In the genomic region with DNA sequence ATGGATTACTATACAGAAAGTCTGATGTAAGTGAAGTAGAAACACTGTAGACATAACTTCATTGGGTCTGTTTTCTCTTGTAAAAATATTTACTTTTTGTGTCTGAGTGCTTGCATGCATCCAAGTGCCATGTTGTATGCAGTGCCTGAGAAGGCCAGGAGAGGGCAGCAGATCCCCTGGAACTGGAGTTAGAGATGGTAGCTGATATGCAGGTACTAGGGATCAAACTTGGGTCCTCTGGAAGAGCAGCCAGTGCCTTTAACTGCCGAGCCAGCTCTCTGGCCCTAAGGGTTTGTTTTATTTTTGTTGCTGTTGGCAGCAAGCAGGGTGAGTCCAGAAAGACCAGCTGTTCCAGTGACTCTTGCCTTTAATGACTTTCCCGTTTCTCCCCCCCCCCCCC, we compare ENCODE assay signal across 8 mouse cellular contexts.
A peak's percentile ranks its signal among the peaks of the same experiment; 100 is the strongest.
DNase-seq lines count a peak whose midpoint lies in the region; ATAC-seq and TF ChIP-seq lines count a peak whose summit lies in the region.

No protein-coding gene starts in this region.

- TF ChIP-seq CTCF in embryonic fibroblast, embryonic 13.5 days (IDR thresholded peaks at IDR 0.05; ENCODE audit: borderline replicate concordance, insufficient read depth, low read length), result peak; percentile 71; the same call in 1 of the 2 replicates
- TF ChIP-seq CTCF in thymus, adult 2 months (IDR thresholded peaks at IDR 0.05; ENCODE audit: borderline replicate concordance, control insufficient read depth, extremely low read depth, insufficient read depth, low read length, poor library complexity), result no peak

- 72% methylated on average over 2 of the region's 2 CpGs for WGBS in forebrain, embryonic 11.5 days
- 67% methylated on average over 2 of the region's 2 CpGs for WGBS in forebrain, embryonic 12.5 days
- WGBS in thymus, adult 2 months, result 80% methylated on average over 2 of the region's 2 CpGs

- no peak overlapping the region for H3K9ac ChIP-seq in forebrain, embryonic 11.5 days (ENCODE audit: low read length)
- no peak overlapping the region for H3K9ac ChIP-seq in forebrain, embryonic 12.5 days

- no peak for TF ChIP-seq POLR2A in embryonic fibroblast, embryonic 13.5 days (IDR thresholded peaks at IDR 0.05; ENCODE audit: low read depth, low read length)
- no peak for TF ChIP-seq POLR2A in thymus, adult 2 months (IDR thresholded peaks at IDR 0.05; ENCODE audit: control insufficient read depth, extremely low read depth, insufficient read depth, low read length, poor library complexity)

- H3K27ac ChIP-seq in forebrain, embryonic 11.5 days (ENCODE audit: low read depth, low read length), result no peak overlapping the region
- no peak overlapping the region for H3K27ac ChIP-seq in forebrain, embryonic 12.5 days
- H3K27ac ChIP-seq in embryonic fibroblast, embryonic 13.5 days (ENCODE audit: insufficient read depth, low read length), result no peak overlapping the region
- H3K27ac ChIP-seq in thymus, adult 2 months (ENCODE audit: control insufficient read depth, insufficient read depth, low read length), result no peak overlapping the region

- no peak for ATAC-seq in forebrain, embryonic 11.5 days (replicated peaks; ENCODE audit: low FRiP score)
- no peak for ATAC-seq in forebrain, embryonic 12.5 days (ENCODE audit: low FRiP score)
- peak; percentile 73 for ATAC-seq in megakaryocyte-erythroid progenitor cell, adult 5-6 weeks (replicated peaks; ENCODE audit: low FRiP score, low TSS enrichment, poor library complexity, severe bottlenecking)

- H3K4me3 ChIP-seq in forebrain, embryonic 11.5 days (ENCODE audit: low read depth, low read length), result no peak overlapping the region
- H3K4me3 ChIP-seq in forebrain, embryonic 12.5 days (replicated peaks), result no peak overlapping the region
- no peak overlapping the region for H3K4me3 ChIP-seq in embryonic fibroblast, embryonic 13.5 days (ENCODE audit: insufficient read depth, low read length)
- H3K4me3 ChIP-seq in thymus, adult 2 months (ENCODE audit: control insufficient read depth, insufficient read depth, low read length), result no peak overlapping the region

- H3K4me1 ChIP-seq in forebrain, embryonic 11.5 days (replicated peaks; ENCODE audit: control insufficient read depth, insufficient read depth, low read length), result no peaks in the 10 kb centered on the region
- H3K4me1 ChIP-seq in forebrain, embryonic 12.5 days, result no peaks in the 10 kb centered on the region
- no peaks in the 10 kb centered on the region for H3K4me1 ChIP-seq in embryonic fibroblast, embryonic 13.5 days (ENCODE audit: control insufficient read depth, insufficient read depth, low read length)
- no peaks in the 10 kb centered on the region for H3K4me1 ChIP-seq in thymus, adult 2 months (replicated peaks; ENCODE audit: control insufficient read depth, insufficient read depth, low read length)

- H3K27me3 ChIP-seq in forebrain, embryonic 11.5 days (ENCODE audit: control insufficient read depth, insufficient read depth, low read length), result no peaks in the 10 kb centered on the region
- H3K27me3 ChIP-seq in forebrain, embryonic 12.5 days, result no peaks in the 10 kb centered on the region
- H3K27me3 ChIP-seq in thymus, adult 2 months (ENCODE audit: control insufficient read depth, insufficient read depth, low read length), result no peaks in the 10 kb centered on the region

- DNase-seq in forebrain, embryonic 11.5 days (ENCODE audit: low spot score), result peak; percentile 77
- DNase-seq in 3T3-L1 (ENCODE audit: low read depth, low spot score), result peak; percentile 58
- peak; percentile 18 to 26 for DNase-seq in adrenal gland, postnatal 4 days (ENCODE audit: low spot score in 2 of 2)
- DNase-seq in layer of hippocampus, postnatal 10 days (ENCODE audit: low spot score in 2 of 2), result peak; percentile 54 to 59
- DNase-seq in thymus, adult 2 months, result peak; percentile 39

- H3K9me3 ChIP-seq in forebrain, embryonic 11.5 days (ENCODE audit: control insufficient read depth, low read length), result no peaks in the 10 kb centered on the region
- no peaks in the 10 kb centered on the region for H3K9me3 ChIP-seq in forebrain, embryonic 12.5 days

- H3K36me3 ChIP-seq in forebrain, embryonic 11.5 days (ENCODE audit: control insufficient read depth, insufficient read depth, low read length), result no peaks in the 10 kb centered on the region
- H3K36me3 ChIP-seq in forebrain, embryonic 12.5 days (replicated peaks), result no peaks in the 10 kb centered on the region
- no peaks in the 10 kb centered on the region for H3K36me3 ChIP-seq in thymus, adult 2 months (ENCODE audit: control insufficient read depth, insufficient read depth, low read length)

- H3K4me2 ChIP-seq in forebrain, embryonic 11.5 days (ENCODE audit: low read depth, low read length, severe bottlenecking), result no peak overlapping the region
- H3K4me2 ChIP-seq in forebrain, embryonic 12.5 days, result no peak overlapping the region

Comparison
In these comparisons a context has a peak if more than half of its experiments do, and no peak if none do; other contexts are left out.
1. DNase-seq: peak in every context shown above with its lines; median percentile 77 in forebrain, embryonic 11.5 days; 58 in 3T3-L1; 56 in layer of hippocampus, postnatal 10 days; 39 in thymus, adult 2 months; 22 in adrenal gland, postnatal 4 days.